Mouse (Mus musculus): ENCODE results near the gene Tmsb4x.

The Tmsb4x gene

DNA sequence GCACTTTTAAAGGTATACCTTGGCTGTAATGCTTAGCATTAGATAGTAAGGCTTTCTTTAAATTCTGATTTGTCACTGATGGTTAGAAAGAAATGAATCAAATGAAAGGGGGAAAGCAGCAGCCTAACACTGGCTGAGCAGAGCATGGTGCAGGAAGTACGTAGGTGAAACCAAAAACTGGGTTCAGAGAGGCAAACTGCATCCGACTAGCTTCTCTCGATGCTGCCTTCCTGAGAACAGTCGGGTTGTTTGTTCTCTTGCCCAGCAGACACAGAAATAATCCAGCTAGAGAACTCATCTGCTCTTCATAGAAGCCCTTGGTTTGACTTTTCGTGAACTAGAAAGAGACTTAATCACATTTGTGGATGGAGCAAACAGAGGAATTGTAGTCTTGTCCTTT, 26.7 kb downstream of the Tmsb4x start:
- DNase-seq (ENCODE audit: low spot score in 2 of 2), result no peak

DNA sequence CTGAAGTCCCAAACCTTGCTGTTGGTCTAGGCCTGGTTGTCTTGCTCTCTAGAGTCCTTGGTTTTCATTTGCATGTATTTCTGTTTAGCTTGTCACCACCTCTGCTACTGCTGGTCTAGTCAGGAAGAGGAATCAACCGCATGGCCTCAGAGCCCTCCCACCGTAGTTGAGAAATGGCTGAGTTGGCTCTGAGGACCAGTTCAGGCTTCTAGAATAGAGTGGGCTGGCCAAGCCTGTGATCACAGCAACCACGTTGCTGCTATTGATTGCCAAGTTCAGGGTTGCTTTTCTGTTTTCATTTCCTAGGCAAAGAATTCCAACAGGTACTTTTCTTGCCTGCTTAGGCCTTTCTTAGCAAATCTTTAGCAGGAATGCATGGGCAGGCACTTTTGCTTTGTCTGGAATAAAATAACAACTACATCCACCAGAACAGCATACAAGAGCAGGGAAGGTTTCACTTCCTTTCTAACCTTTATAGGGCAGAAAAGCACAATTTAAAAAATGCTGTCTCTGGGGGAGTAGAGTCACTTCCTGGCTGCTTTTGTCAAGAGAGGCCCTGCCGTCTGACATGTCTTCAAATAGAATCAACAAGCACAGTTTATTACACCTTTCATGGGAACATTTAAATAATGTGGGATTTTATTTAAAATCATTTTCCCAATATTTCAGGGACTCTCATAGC, 29.0 kb downstream of the Tmsb4x start:
- DNase-seq (ENCODE audit: low spot score in 2 of 2), result no peak

DNA sequence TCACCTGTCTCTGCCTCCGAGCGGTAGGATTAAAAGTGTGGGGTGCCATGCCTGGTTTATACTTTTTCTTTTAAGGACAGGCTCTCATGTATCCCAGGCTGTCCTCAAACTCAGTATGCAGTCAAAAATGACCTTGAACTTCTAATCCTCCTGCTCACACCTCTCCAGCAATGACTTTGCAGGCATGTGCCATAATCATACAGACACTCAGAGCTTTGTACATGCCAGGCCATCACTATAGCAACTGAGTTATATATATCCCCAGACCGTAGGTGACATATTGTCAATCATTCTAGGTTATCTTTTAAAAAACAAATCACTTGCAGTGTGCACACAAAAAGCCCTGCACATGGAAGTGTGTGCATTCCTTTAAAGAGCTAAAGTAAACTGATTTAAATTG, 29.6 kb downstream of the Tmsb4x start:
- DNase-seq (ENCODE audit: low spot score in 2 of 2), result no peak

DNA sequence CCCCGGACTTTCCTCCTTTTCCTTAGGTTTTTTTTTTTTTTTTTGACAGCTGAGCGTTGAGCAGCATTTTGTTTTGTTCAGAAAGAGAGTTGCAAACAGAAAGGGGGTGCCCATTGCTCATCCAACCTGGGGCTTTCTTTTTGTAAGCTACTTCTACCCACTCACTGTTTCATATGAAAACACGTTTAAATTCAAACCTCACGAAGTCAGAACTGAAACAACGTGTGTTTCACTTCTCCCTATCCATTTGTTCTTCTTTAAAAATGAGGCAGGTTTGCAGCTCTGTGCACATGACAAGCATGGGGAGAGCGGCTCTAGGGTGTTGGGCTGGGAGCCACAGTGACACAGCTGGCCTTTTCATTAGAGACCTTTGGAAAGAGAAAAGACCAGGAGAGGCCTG, 33.8 kb downstream of the Tmsb4x start:
- no peak for DNase-seq (ENCODE audit: low spot score in 2 of 2)

DNA sequence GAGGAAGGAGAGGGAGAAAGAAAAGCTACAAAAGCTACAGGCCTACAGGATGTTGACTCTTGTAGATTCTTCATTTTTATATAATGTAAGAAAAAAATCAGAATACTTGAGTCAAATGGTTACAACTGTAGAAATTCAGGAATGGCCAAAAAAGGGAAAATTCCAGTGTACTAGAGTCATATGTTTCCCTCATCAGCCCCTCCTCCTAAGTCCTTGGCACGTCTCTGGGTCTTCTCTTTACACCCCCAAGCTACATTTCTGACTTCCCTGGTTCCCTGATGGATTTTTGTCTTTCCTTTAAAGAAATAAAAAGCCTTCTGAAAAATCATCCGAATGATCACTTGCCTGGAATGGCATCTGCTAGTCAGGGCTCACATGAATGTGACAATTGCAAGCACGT, 34.8 kb downstream of the Tmsb4x start:
- DNase-seq (ENCODE audit: low spot score in 2 of 2), result no peak

DNA sequence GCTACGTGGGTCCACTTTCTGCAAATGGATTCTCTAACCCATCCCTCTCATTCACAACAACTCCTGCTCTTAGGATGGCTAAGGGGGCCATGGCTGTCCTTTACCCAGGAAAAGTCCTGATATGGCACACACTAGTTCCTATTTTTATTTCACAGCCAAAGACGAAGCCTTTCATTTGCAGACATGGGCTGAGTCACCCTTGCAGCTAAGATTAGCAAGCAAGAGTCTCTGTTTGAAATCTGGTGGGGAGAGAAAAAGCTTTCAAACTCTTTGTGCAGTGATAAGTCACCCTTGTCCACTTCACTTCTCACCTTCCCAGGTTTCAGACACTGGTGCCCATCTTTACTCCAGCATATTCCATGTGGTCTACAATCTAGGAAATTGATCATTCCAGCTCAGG, 36.9 kb downstream of the Tmsb4x start:
- no peak for DNase-seq (ENCODE audit: low spot score in 2 of 2)

DNA sequence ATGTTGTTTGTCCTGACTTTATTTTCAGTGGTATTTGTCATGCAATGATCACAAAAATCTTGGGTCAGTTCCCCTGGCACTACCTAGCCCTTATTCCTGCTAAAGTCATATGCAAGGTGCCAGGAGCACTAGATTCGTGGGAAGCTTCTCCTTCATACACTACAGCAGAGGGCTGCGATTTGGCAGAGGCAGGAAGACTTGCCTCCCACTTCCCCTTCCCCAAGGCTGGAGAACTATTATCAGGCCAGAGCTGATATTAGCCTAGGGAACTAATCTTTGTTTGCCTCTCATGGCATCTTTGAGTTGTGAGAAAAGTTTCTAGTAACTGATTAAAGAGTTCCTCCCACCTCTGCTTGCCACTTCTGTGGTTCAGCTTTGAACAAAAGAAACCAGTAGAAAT, 37.8 kb downstream of the Tmsb4x start:
- DNase-seq (ENCODE audit: low spot score in 2 of 2), result no peak

DNA sequence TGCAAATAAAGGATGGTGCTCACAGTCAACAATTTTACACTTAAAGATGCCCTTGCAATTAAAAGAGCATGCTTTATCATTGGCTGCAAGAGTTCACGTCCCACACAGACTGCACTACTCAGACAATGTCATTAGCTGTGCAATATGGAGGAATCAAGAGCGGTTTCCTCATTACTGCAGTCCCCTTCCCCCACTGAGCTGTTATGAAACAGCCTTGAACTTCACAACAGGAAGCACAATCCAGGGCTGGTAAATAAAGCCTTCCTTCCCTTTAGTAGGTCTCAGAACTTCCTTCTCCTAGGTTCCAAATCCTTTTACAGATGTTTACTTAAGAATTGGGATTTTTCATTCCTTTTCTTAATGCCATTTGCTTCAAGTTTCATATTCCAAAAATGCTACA, 41.8 kb downstream of the Tmsb4x start:
- DNase-seq (ENCODE audit: low spot score in 2 of 2), result no peak

DNA sequence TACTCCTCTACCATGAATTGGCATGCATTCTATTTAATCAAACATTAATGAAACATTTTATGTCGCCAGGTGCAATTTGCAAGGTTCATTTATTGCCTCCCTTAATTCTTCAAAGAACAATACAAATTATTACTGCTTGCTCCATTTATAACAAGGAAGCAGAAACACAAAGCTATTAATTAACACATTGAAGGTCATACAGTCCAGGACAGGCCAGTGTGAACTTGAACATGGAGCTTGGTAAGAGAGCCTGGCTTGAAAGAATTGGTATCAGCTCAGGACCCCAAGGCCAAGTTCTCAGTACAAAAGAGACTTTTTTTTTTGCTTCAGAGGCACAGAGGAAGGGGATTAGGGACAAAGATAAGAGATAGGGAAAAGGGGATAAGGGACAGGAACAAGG, 43.1 kb downstream of the Tmsb4x start:
- no peak for DNase-seq (ENCODE audit: low spot score in 2 of 2)

DNA sequence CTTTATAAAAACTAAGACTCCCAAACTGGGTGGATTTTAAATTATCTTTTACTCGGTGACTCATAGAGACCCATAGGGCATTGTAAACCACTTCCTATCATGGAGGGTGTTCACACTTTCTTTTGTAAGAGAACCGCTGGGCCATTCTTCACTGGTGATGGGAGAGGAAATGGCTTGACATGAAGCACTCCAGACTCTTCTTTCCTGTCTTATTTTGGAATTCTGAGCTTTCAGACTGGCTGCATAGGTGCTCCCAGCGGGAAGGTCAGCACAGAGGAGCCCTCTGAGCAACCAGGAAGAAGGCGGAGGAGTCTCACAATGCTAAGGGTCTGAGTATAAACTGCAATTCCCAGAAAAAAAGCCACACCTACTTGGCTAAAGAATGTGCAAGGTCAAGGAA, 51.4 kb downstream of the Tmsb4x start:
- DNase-seq (ENCODE audit: low spot score in 2 of 2), result no peak

All from urinary bladder, adult 18-20 months (tissue).